10 mouse cellular contexts compared by ENCODE assay signal in the genomic region with DNA sequence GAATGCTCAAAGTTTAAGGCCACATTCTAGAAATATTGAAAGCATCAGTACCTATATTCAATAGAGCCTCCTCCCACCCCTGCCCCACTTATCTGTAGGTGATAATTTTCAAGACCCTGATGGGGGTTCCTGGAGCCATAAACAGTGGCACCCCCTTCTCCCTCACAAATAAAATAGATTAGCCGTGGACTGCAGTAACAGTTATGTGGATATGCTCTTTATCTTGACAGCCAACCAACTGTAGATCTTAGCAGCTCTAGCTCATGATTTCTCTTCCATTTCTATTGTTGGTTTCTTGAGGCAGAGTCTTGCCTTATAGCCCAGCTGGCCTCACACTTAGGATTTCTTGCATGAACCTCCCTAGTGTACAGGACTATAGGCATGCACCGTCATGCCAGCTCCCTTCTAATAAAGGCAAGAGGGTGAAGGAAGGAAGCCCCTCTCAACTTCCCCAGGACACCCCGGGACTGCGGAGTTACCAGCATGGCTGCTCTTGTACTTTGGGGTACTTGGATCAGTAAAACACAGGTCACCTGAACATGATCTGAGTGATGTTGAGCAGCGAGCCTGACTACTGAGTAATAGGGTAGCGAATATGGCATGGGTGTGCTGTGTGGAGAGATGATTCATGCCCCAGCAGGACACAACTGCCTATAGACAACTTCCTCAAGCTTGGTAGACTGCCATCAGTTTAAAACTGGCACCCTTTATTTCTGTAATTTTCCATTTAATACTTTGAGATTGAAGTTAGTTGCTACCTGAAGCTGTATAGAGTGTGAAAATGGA.
DNase-seq lines count a peak whose midpoint lies in the region; ATAC-seq and TF ChIP-seq lines count a peak whose summit lies in the region.
"Had no signal": no experiment of that assay in that cellular context is flagged by ENCODE, and none has a peak within 500 bp of the region (broad histone marks: within the 10 kb centered on the region; RNA-seq: fewer than 3 reads in every experiment).

No protein-coding gene starts in this region.

- no peak for DNase-seq in kidney, adult 2 months
- no peak for DNase-seq in kidney, adult 8-10 months
- no peak for DNase-seq in hindbrain, postnatal 0 days (ENCODE audit: low spot score)
- no peak for DNase-seq in MN1 (ENCODE audit: low spot score)
- DNase-seq in embryo, embryonic 10 days (ENCODE audit: low spot score): no peak
- DNase-seq in frontal cortex, postnatal 10 days (ENCODE audit: low spot score in 2 of 2): no peak

- WGBS in kidney, adult 2 months: 81% methylated on average over 6 of the region's 6 CpGs
- 82% methylated on average over 6 of the region's 6 CpGs for whole genome bisulfite sequencing in embryonic facial prominence, embryonic 12.5 days
- 75% methylated on average over 6 of the region's 6 CpGs for WGBS in hindbrain, postnatal 0 days
- WGBS in midbrain, embryonic 15.5 days: 81% methylated on average over 6 of the region's 6 CpGs

- H3K27ac ChIP-seq in kidney, adult 2 months (ENCODE audit: insufficient read depth, low read depth, low read length): peak overlapping the region; percentile 10; the same call in 1 of the 2 replicates
- peak overlapping the region; percentile 74 for H3K27ac ChIP-seq in embryonic facial prominence, embryonic 12.5 days
- peak overlapping the region; percentile 58; the same call in 1 of the 2 replicates for H3K27ac ChIP-seq in hindbrain, postnatal 0 days
- H3K27ac ChIP-seq in midbrain, embryonic 15.5 days: peak overlapping the region; percentile 72

- H3K27me3 ChIP-seq in kidney, adult 2 months (replicated peaks; ENCODE audit: control insufficient read depth, insufficient read depth, low read length): no peaks in the 10 kb centered on the region
- H3K27me3 ChIP-seq in embryonic facial prominence, embryonic 12.5 days: no peaks in the 10 kb centered on the region
- H3K27me3 ChIP-seq in hindbrain, postnatal 0 days (ENCODE audit: insufficient read depth, low read length): no peaks in the 10 kb centered on the region
- H3K27me3 ChIP-seq in midbrain, embryonic 15.5 days (replicated peaks): no peaks in the 10 kb centered on the region
- H3K27me3 ChIP-seq: Patski had no signal

- no peak overlapping the region for H3K9ac ChIP-seq in embryonic facial prominence, embryonic 12.5 days
- H3K9ac ChIP-seq in hindbrain, postnatal 0 days (replicated peaks; ENCODE audit: low read length): no peak overlapping the region
- no peak overlapping the region for H3K9ac ChIP-seq in midbrain, embryonic 15.5 days

- no peak overlapping the region for H3K4me3 ChIP-seq in kidney, adult 2 months (ENCODE audit: insufficient read depth, low read depth, low read length)
- H3K4me3 ChIP-seq in embryonic facial prominence, embryonic 12.5 days: no peak overlapping the region
- H3K4me3 ChIP-seq in hindbrain, postnatal 0 days (ENCODE audit: low read length): no peak overlapping the region
- H3K4me3 ChIP-seq in midbrain, embryonic 15.5 days: no peak overlapping the region
- H3K4me3 ChIP-seq: erythroblast, embryonic 14.5 days had no signal

- no peak overlapping the region for H3K4me2 ChIP-seq in embryonic facial prominence, embryonic 12.5 days (replicated peaks)
- H3K4me2 ChIP-seq in hindbrain, postnatal 0 days (ENCODE audit: low read depth, low read length): no peak overlapping the region
- H3K4me2 ChIP-seq in midbrain, embryonic 15.5 days: no peak overlapping the region

- H3K9me3 ChIP-seq in embryonic facial prominence, embryonic 12.5 days: peaks cover 6% of the 10 kb centered on the region; the same call in 1 of the 2 replicates
- H3K9me3 ChIP-seq in hindbrain, postnatal 0 days (ENCODE audit: low read length): no peaks in the 10 kb centered on the region
- no peaks in the 10 kb centered on the region for H3K9me3 ChIP-seq in midbrain, embryonic 15.5 days

- no peak for ATAC-seq in embryonic facial prominence, embryonic 12.5 days (ENCODE audit: insufficient number of reproducible peaks, insufficient read depth, low FRiP score, low TSS enrichment)
- ATAC-seq in hindbrain, postnatal 0 days: no peak
- ATAC-seq in midbrain, embryonic 15.5 days (replicated peaks): no peak

- no peaks in the 10 kb centered on the region for H3K36me3 ChIP-seq in kidney, adult 2 months (ENCODE audit: control insufficient read depth, insufficient read depth, low read length)
- H3K36me3 ChIP-seq in embryonic facial prominence, embryonic 12.5 days: 0 out of 2 replicates have a peak, but pooled peaks cover 5% of the 10 kb centered on the region
- H3K36me3 ChIP-seq in hindbrain, postnatal 0 days (ENCODE audit: insufficient read depth, low read length): 0 out of 2 replicates have a peak, but pooled peaks cover 7% of the 10 kb centered on the region
- no peaks in the 10 kb centered on the region for H3K36me3 ChIP-seq in midbrain, embryonic 15.5 days (replicated peaks)

- no peak for TF ChIP-seq POLR2A in kidney, adult 2 months (IDR thresholded peaks at IDR 0.05; ENCODE audit: low read depth, low read length)

- H3K4me1 ChIP-seq in kidney, adult 2 months (ENCODE audit: control insufficient read depth, insufficient read depth, low read length): peaks cover 4% of the 10 kb centered on the region; the same call in 1 of the 2 replicates
- H3K4me1 ChIP-seq in embryonic facial prominence, embryonic 12.5 days: peaks cover 14% of the 10 kb centered on the region
- H3K4me1 ChIP-seq in hindbrain, postnatal 0 days (ENCODE audit: insufficient read depth, low read length): peaks cover 8% of the 10 kb centered on the region; the same call in 1 of the 2 replicates
- peaks cover 15% of the 10 kb centered on the region for H3K4me1 ChIP-seq in midbrain, embryonic 15.5 days

- no peak for TF ChIP-seq CTCF in kidney, adult 2 months (conservative IDR thresholded peaks at IDR 0.05; ENCODE audit: insufficient read depth, insufficient read length, low read depth, low read length)
- no peak for TF ChIP-seq CTCF in hindbrain, postnatal 0 days (IDR thresholded peaks at IDR 0.05; ENCODE audit: low read depth)

Comparison
In these comparisons a context has a peak if more than half of its experiments do, and no peak if none do; other contexts are left out.
1. H3K27ac ChIP-seq: peak in every context shown above with its lines; median percentile 74 in embryonic facial prominence, embryonic 12.5 days; 72 in midbrain, embryonic 15.5 days; 58 in hindbrain, postnatal 0 days; 10 in kidney, adult 2 months.